Mouse (Mus musculus) layer of hippocampus, adult 18-20 months (tissue): ENCODE measurements around the gene Sspn. TPM values are rescaled to one million over a fixed set of nuclear protein-coding genes. Genes with fewer than 3 reads are reported as not detected.
A peak's percentile ranks its signal among the peaks of the same experiment; 100 is the strongest.

ENCODE experiments used
- DNase-seq, 2 experiments: peaks; one replicate each; pipeline ENCODE4 v3.0.0; 2022; ENCODE audit warnings: low spot score in 2 of 2
- total RNA-seq, 2 experiments: library from RNA; stranded (reverse); gene quantifications; 2 replicates each; pipeline ENCODE4 v1.2.3; 2021

Sspn gene
- total RNA-seq, 2 experiments from 2014 or later: 4.8 to 5.2 TPM

DNA sequence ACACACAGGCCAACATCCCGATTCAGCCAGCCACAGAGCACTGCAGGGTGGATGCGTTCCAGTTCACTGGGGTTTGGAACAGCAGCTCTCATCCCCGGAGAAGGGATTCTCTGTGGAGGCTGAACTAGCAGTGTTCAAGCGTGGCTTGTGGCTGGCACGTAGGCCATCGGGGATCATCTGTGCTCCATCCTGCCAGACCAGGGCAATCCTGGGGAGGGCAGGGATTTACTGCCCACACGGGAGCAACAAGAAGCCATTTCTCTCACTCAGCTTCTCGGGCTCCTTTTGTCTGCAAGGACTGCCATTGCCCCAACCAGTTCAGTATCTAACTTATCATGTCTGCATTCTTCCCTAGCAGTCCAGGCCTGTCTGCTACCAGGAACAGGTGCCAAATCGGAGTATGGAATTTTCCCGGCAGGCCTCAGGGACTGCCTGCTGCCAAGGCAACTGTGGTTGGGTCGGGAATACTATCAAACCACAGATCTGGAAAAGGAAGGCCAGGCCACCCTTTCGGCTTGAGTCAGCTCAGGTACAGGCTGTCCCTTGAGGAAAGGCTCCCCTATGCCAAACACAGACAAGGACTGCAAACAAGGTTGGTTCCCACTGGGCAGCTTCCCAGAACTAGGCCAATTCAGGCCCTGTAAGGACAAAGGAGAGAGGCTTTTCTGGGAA lies 78.8 kb downstream of the Sspn start:
- DNase-seq: peak; percentile 31 to 63

DNA sequence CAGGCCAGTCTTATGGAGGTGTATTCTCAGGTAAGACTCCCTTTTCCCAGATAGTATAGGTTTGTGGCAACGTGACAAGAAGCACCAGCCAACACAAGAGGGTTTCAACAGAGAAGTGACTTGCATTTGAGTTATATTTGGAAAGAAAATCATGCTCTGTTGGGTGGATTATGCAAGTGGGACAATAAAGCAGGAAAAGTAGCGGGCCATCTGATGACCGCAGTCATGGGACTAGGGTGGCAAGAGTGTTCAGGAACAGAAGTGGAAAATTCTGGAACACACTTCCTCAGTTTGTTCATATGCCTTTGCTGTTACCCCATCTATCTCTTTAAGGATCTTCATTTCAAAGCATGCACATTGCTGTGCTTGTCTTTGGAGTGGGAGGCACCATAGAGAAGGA lies 82.9 kb downstream of the Sspn start:
- no peak for DNase-seq

Other genes with a start within 250 kb of the Sspn start
- gene Rassf8, start 184.9 kb upstream of the Sspn start, total RNA-seq: 10 to 100 TPM; 23.7 to 27.3 TPM
- 10 to 100 TPM; 48.2 to 52.7 TPM for gene Bhlhe41, start 66.1 kb upstream of the Sspn start, total RNA-seq